Mouse (Mus musculus): ENCODE results near the gene Lpp. TPM values are rescaled to one million over a fixed set of nuclear protein-coding genes. Genes with fewer than 3 reads are reported as not detected.

Gene Lpp
- polyA plus RNA-seq, 1 experiment from 2014 or later = 10.9 TPM

DNA sequence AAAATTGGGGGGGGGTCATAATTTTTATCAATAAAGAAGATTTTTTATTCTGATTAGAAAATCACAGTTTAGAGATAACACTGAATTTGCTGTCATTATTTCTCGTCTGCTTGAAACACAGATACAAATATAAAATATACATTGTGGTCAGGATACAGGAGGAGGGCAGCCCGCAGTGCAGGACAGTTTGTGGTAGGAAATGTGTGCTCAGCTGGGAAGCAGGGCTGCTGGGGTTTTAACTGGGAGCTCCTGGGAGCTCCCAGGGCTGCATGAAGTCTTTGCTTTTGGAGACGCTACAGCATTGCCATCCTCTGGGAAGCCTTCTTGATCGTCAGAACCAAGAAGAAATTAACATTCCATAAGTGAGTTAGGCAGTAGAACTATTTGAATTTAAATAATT lies 571.8 kb downstream of the Lpp start:
- no peak for ATAC-seq
- H3K27me3 ChIP-seq (replicated peaks; ENCODE audit: control insufficient read depth, insufficient read depth, low read length) = no peaks in the 10 kb centered on the region
- H3K27ac ChIP-seq (ENCODE audit: low read depth, low read length) = no peak overlapping the region
- no peak overlapping the region for H3K4me3 ChIP-seq (ENCODE audit: low read length)
- H3K9me3 ChIP-seq (ENCODE audit: control insufficient read depth, low read length) = no peaks in the 10 kb centered on the region
- no peak overlapping the region for H3K4me2 ChIP-seq (ENCODE audit: low read length)
- H3K4me1 ChIP-seq (ENCODE audit: control insufficient read depth, insufficient read depth, low read depth, low read length) = no peaks in the 10 kb centered on the region
- 71% methylated on average over 4 of the region's 4 CpGs for WGBS
- no peaks in the 10 kb centered on the region for H3K36me3 ChIP-seq (ENCODE audit: control insufficient read depth, insufficient read depth, low read length)
- H3K9ac ChIP-seq (ENCODE audit: low read depth, low read length) = no peak overlapping the region

DNA sequence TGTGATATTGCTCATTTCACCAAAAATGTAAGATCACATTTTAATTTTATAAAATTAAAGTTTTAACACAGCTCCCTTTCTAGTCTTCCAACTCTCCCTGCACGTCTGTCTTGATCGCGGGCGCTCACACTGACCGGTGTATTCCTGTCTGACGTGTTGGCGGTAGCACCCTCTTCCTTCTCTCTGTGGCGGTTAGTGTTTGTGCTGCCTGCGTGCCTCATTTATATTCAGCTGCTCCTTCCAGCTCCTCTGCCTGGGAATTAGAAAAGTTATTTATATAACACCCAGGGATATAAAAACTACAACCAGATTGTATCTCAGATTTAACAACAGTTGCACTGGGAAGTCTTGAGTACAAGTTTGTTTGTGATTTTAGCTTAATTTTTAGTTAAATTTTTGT lies 573.2 kb downstream of the Lpp start:
- Histone ChIP-seq H3K4me1 (ENCODE audit: control insufficient read depth, insufficient read depth, low read depth, low read length) (no peaks in the 10 kb centered on the region), H3K27ac (ENCODE audit: low read depth, low read length) (no peak overlapping the region), H3K4me2 (ENCODE audit: low read length) (no peak overlapping the region), H3K4me3 (ENCODE audit: low read length) (no peak overlapping the region), H3K36me3 (ENCODE audit: control insufficient read depth, insufficient read depth, low read length) (no peaks in the 10 kb centered on the region), H3K9ac (ENCODE audit: low read depth, low read length) (no peak overlapping the region), H3K9me3 (ENCODE audit: control insufficient read depth, low read length) (no peaks in the 10 kb centered on the region), H3K27me3 (replicated peaks; ENCODE audit: control insufficient read depth, insufficient read depth, low read length) (no peaks in the 10 kb centered on the region)
- WGBS = 90% methylated on average over 9 of the region's 9 CpGs
- ATAC-seq = no peak

DNA sequence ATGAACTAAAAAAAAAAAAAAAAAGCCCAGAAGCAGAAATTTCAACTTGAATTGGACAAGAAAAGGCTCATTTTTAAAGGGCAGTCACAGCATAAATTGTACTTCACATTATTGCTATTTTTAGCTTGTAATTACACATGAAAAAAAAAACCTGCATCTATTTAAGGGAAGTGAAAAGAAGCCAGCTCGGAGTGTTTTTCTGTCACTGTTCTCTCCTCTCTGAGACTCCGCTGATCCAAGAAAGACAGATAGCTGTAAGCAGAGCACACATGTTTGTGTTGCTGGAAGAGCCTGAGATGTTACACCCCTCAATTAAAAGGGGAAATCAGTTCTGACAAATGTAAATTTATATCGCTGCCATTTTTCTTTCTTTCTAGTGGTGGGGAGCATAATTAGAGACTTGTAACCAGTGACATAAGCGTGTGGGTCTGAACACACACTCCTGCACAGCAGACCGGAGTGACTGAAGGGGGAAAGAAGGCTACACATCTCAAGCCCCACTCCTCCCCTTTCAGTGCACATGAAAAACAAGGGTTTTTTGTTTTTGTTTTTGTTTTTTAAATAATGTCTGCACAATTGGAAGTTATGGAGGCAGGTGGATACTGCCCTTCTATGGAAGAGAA lies 579.8 kb downstream of the Lpp start:
- WGBS = 62% methylated on average over 5 of the region's 5 CpGs
- no peak for ATAC-seq

DNA sequence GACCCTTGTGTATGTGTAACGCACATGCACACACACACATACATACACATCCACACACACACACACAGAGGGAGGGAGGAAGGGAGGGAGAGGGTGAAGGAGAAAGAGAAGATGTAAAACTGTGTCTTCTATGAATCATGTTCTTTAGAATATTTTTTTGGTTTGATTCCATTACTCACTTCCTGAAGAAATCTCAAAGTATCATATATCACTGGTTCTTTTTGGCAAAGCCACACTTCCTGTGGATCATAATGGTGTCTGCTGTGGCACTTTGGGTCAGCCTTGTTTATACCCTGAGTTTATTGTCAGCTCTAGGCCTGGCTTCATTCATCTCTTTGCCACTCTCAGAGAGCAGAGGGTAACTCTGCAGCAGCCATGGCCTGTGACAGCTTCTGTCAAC lies 584.5 kb downstream of the Lpp start:
- ATAC-seq = no peak
- no peak overlapping the region for H3K4me3 ChIP-seq (ENCODE audit: low read length)
- no peak overlapping the region for H3K4me2 ChIP-seq (ENCODE audit: low read length)
- H3K27ac ChIP-seq (ENCODE audit: low read depth, low read length) = no peak overlapping the region
- WGBS = 73% methylated on average over 1 of the region's 1 CpGs
- H3K9me3 ChIP-seq (ENCODE audit: control insufficient read depth, low read length) = no peaks in the 10 kb centered on the region
- H3K4me1 ChIP-seq (ENCODE audit: control insufficient read depth, insufficient read depth, low read depth, low read length) = no peaks in the 10 kb centered on the region
- no peaks in the 10 kb centered on the region for H3K27me3 ChIP-seq (replicated peaks; ENCODE audit: control insufficient read depth, insufficient read depth, low read length)
- H3K36me3 ChIP-seq (ENCODE audit: control insufficient read depth, insufficient read depth, low read length) = no peaks in the 10 kb centered on the region
- H3K9ac ChIP-seq (ENCODE audit: low read depth, low read length) = no peak overlapping the region

More for the DNA sequence above, 579.8 kb downstream of the Lpp start:
- Histone ChIP-seq H3K27ac (ENCODE audit: low read depth, low read length) (no peak overlapping the region), H3K27me3 (replicated peaks; ENCODE audit: control insufficient read depth, insufficient read depth, low read length) (no peaks in the 10 kb centered on the region), H3K4me1 (ENCODE audit: control insufficient read depth, insufficient read depth, low read depth, low read length) (no peaks in the 10 kb centered on the region), H3K9me3 (ENCODE audit: control insufficient read depth, low read length) (no peaks in the 10 kb centered on the region), H3K9ac (ENCODE audit: low read depth, low read length) (no peak overlapping the region), H3K4me3 (ENCODE audit: low read length) (no peak overlapping the region), H3K36me3 (ENCODE audit: control insufficient read depth, insufficient read depth, low read length) (no peaks in the 10 kb centered on the region), H3K4me2 (ENCODE audit: low read length) (no peak overlapping the region)

DNA sequence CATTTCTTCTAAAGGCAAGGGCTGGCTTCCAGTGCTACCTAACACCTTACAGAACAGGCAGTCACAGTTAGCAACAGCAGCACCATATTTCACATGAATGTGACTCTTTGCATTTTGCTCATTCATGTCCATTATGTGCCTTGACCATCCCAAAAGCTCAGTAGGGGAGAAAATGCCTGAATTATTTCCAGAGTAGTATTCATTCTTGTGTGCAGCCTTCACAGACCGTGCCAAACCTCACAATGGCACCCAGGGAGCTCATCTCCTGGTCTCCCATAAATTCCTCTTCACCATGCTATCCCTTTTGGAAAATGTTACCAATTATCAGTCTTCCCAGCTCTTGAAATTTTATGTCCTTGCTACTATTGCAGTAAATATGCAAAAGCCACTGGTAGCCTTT lies 584.9 kb downstream of the Lpp start:
- Histone ChIP-seq H3K27me3 (replicated peaks; ENCODE audit: control insufficient read depth, insufficient read depth, low read length) (no peaks in the 10 kb centered on the region), H3K36me3 (ENCODE audit: control insufficient read depth, insufficient read depth, low read length) (no peaks in the 10 kb centered on the region), H3K4me2 (ENCODE audit: low read length) (no peak overlapping the region), H3K27ac (ENCODE audit: low read depth, low read length) (no peak overlapping the region), H3K4me1 (ENCODE audit: control insufficient read depth, insufficient read depth, low read depth, low read length) (no peaks in the 10 kb centered on the region), H3K9ac (ENCODE audit: low read depth, low read length) (no peak overlapping the region), H3K4me3 (ENCODE audit: low read length) (no peak overlapping the region), H3K9me3 (ENCODE audit: control insufficient read depth, low read length) (no peaks in the 10 kb centered on the region)
- 35% methylated on average over 1 of the region's 1 CpGs for WGBS
- ATAC-seq = no peak

DNA sequence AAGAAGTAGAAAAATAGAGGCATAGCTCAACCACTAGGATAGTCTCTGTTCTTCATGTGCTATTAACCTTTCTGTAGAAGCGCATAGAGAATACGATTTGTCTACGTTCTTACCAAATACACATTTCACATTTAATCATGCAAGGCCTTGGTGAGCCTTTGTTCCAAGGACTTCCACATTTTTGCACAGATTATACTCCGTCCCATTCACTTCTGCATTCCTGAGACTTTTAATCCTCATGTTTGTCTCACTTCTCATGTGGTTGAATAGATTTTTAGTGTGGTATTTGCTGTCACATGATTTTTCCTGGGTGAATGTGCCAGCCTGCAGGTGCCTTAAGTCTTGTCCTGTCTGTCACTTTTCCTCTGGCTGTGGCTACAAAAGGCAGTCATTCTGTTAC lies 586.1 kb downstream of the Lpp start:
- Histone ChIP-seq H3K27me3 (replicated peaks; ENCODE audit: control insufficient read depth, insufficient read depth, low read length) (no peaks in the 10 kb centered on the region), H3K9ac (ENCODE audit: low read depth, low read length) (no peak overlapping the region), H3K4me1 (ENCODE audit: control insufficient read depth, insufficient read depth, low read depth, low read length) (no peaks in the 10 kb centered on the region), H3K27ac (ENCODE audit: low read depth, low read length) (no peak overlapping the region), H3K4me2 (ENCODE audit: low read length) (no peak overlapping the region), H3K36me3 (ENCODE audit: control insufficient read depth, insufficient read depth, low read length) (no peaks in the 10 kb centered on the region), H3K4me3 (ENCODE audit: low read length) (no peak overlapping the region), H3K9me3 (ENCODE audit: control insufficient read depth, low read length) (no peaks in the 10 kb centered on the region)
- no peak for ATAC-seq
- WGBS = 88% methylated on average over 4 of the region's 4 CpGs

DNA sequence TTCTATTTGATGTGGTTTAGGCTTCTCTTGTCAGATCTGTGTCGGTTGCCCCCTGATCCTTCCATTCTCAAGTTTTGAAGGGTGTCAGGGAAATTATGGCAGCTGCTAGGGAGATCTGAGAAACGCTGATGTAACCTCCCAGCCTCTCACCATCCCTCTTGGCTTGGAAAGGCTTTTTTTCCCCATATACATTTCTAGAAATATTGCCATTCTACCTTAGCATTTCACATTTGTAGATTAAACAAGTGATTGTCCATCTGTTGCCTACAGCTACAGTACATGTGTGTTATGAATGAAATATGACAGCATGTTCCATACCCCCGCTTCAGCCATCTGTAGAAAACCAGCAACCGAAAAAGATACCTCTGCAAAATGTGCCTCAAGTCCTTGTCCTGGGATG lies 589.5 kb downstream of the Lpp start:
- Histone ChIP-seq H3K36me3 (ENCODE audit: control insufficient read depth, insufficient read depth, low read length) (no peaks in the 10 kb centered on the region), H3K9ac (ENCODE audit: low read depth, low read length) (no peak overlapping the region), H3K27me3 (replicated peaks; ENCODE audit: control insufficient read depth, insufficient read depth, low read length) (no peaks in the 10 kb centered on the region), H3K9me3 (ENCODE audit: control insufficient read depth, low read length) (no peaks in the 10 kb centered on the region), H3K4me1 (ENCODE audit: control insufficient read depth, insufficient read depth, low read depth, low read length) (no peaks in the 10 kb centered on the region), H3K27ac (ENCODE audit: low read depth, low read length) (no peak overlapping the region), H3K4me2 (ENCODE audit: low read length) (no peak overlapping the region), H3K4me3 (ENCODE audit: low read length) (no peak overlapping the region)
- no peak for ATAC-seq
- WGBS = 80% methylated on average over 4 of the region's 4 CpGs

DNA sequence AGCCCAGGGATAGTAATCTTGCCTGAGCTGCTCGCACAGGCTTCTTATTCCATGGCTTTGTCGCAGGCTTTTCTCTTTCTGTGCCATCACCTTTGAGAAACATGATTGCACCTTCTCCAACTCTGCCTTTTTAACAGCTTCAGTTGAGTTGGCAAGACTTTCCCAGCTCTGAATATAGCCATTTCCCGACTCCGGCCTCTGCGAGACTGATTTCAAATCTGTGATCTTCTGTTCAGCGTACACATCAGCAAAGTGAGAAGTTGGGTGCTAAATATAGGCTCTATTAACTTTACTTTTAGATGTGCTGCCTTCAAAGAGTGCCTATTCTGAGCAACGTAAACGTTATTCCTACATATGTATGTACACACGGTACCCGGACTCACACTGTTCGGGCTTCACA lies 597.0 kb downstream of the Lpp start:
- no peak for ATAC-seq
- WGBS = 92% methylated on average over 11 of the region's 11 CpGs

DNA sequence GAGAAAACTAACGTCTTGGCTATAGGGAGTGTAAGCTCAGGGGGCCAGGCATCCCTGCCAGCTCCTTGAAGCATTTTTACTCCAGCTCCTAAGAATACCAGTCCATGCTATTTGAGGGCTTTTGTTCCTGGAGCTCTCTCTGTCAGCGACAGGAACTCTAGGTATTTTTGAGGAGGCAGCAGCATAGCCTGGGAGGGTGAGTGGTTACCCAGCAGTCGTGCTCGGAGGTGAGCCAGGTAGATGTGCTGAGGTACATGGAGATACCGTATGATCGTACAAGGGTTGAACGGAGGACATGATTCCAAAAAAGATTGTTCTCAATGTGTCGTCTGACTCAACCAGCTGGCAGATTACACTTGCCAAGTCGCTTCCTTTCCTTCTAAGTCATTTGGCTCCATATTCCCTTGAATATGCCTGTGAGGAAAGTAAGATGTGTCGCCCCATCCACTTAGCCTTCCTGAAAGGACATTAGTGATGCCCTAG lies 597.8 kb downstream of the Lpp start:
- no peak for ATAC-seq
- no peak overlapping the region for H3K27ac ChIP-seq (ENCODE audit: low read depth, low read length)
- H3K27me3 ChIP-seq (replicated peaks; ENCODE audit: control insufficient read depth, insufficient read depth, low read length) = no peaks in the 10 kb centered on the region
- H3K4me1 ChIP-seq (ENCODE audit: control insufficient read depth, insufficient read depth, low read depth, low read length) = no peaks in the 10 kb centered on the region
- H3K36me3 ChIP-seq (ENCODE audit: control insufficient read depth, insufficient read depth, low read length) = no peaks in the 10 kb centered on the region
- H3K9ac ChIP-seq (ENCODE audit: low read depth, low read length) = no peak overlapping the region
- no peaks in the 10 kb centered on the region for H3K9me3 ChIP-seq (ENCODE audit: control insufficient read depth, low read length)
- WGBS = 73% methylated on average over 10 of the region's 10 CpGs
- H3K4me2 ChIP-seq (ENCODE audit: low read length) = no peak overlapping the region
- H3K4me3 ChIP-seq (ENCODE audit: low read length) = no peak overlapping the region

More for the DNA sequence above, 597.0 kb downstream of the Lpp start:
- no peaks in the 10 kb centered on the region for H3K36me3 ChIP-seq (ENCODE audit: control insufficient read depth, insufficient read depth, low read length)
- H3K9me3 ChIP-seq (ENCODE audit: control insufficient read depth, low read length) = no peaks in the 10 kb centered on the region
- no peaks in the 10 kb centered on the region for H3K4me1 ChIP-seq (ENCODE audit: control insufficient read depth, insufficient read depth, low read depth, low read length)
- no peak overlapping the region for H3K9ac ChIP-seq (ENCODE audit: low read depth, low read length)
- no peak overlapping the region for H3K4me3 ChIP-seq (ENCODE audit: low read length)
- H3K4me2 ChIP-seq (ENCODE audit: low read length) = no peak overlapping the region
- H3K27me3 ChIP-seq (replicated peaks; ENCODE audit: control insufficient read depth, insufficient read depth, low read length) = no peaks in the 10 kb centered on the region
- H3K27ac ChIP-seq (ENCODE audit: low read depth, low read length) = no peak overlapping the region

DNA sequence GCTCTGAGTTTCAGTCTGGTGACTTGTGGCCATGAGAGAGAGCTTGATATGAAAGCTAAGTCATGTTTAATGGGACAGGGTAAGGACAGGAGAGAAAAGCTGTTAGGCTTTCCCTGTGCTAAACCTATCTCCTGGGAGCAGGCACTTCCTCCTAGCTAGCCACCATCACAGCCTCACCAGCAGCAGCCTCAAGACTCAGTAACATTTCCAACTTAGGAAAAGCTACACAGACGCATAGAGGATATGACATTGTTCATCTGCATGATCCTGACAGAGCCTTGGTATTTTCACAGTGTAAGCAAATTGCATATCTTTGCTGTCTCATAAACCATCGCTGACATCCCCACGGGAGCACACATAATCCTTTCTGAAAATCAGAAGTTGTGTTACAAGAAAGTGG lies 598.7 kb downstream of the Lpp start:
- Histone ChIP-seq H3K4me3 (ENCODE audit: low read length) (no peak overlapping the region), H3K27me3 (replicated peaks; ENCODE audit: control insufficient read depth, insufficient read depth, low read length) (no peaks in the 10 kb centered on the region), H3K4me1 (ENCODE audit: control insufficient read depth, insufficient read depth, low read depth, low read length) (no peaks in the 10 kb centered on the region), H3K36me3 (ENCODE audit: control insufficient read depth, insufficient read depth, low read length) (no peaks in the 10 kb centered on the region), H3K9me3 (ENCODE audit: control insufficient read depth, low read length) (no peaks in the 10 kb centered on the region), H3K9ac (ENCODE audit: low read depth, low read length) (no peak overlapping the region), H3K4me2 (ENCODE audit: low read length) (no peak overlapping the region), H3K27ac (ENCODE audit: low read depth, low read length) (no peak overlapping the region)
- WGBS = 76% methylated on average over 3 of the region's 3 CpGs
- ATAC-seq = no peak
